Mouse (Mus musculus) heart, embryonic 16.5 days (tissue): ENCODE data around the gene Esyt1. TPM values are rescaled to one million over a fixed set of nuclear protein-coding genes. Genes with fewer than 3 reads are reported as not detected.

Experiments
- ATAC-seq: fragments of 200-750 bp; cut with Nextera tagmentation; replicated peaks from 2 replicates; pipeline ENCODE4 v1.8.0; 2017; ENCODE audit warnings: moderate number of reproducible peaks; ENCODE audit not compliant: insufficient read depth, low FRiP score; ENCODE audit errors: extremely low read depth
- H3K27ac ChIP-seq: fragments of 300-500 bp; sonication (generic); 2 replicates; pipeline ENCODE4 v1.5.1; 2014; ENCODE audit warnings: mild to moderate bottlenecking, low read length, control low read depth, moderate library complexity
- H3K27me3 ChIP-seq: fragments of 300-500 bp; sonication (generic); 2 replicates; pipeline ENCODE4 v1.6.1; 2014; ENCODE audit warnings: low read length, mixed read lengths; ENCODE audit not compliant: control insufficient read depth, insufficient read depth
- H3K36me3 ChIP-seq: fragments of 300-500 bp; sonication (generic); 2 replicates; pipeline ENCODE4 v1.6.1; 2014; ENCODE audit not compliant: control insufficient read depth, insufficient read depth
- H3K4me1 ChIP-seq: fragments of 300-500 bp; sonication (generic); 2 replicates; pipeline ENCODE4 v1.6.1; 2014; ENCODE audit warnings: low read length, mixed read lengths; ENCODE audit not compliant: control insufficient read depth, insufficient read depth
- H3K4me2 ChIP-seq: fragments of 300-500 bp; sonication (generic); 2 replicates; pipeline ENCODE4 v1.6.1; 2014; ENCODE audit warnings: low read depth, mild to moderate bottlenecking, control low read depth, low read length
- H3K4me3 ChIP-seq: fragments of 300-500 bp; sonication (generic); 2 replicates; pipeline ENCODE4 v1.5.1; 2014; ENCODE audit warnings: mild to moderate bottlenecking, control low read depth, low read length
- H3K9ac ChIP-seq: fragments of 300-500 bp; sonication (generic); 2 replicates; pipeline ENCODE4 v1.6.1; 2014; ENCODE audit warnings: low read length, control low read depth
- H3K9me3 ChIP-seq: fragments of 300-500 bp; sonication (generic); replicated peaks from 2 replicates; pipeline ENCODE4 v1.6.1; 2016; ENCODE audit warnings: low read length; ENCODE audit not compliant: control insufficient read depth
- WGBS: fragments of 180-500 bp; shearing (Covaris S2); extraction: QIAGEN DNeasy Blood & Tissue Kit; methylation state at CpG from one replicate; pipeline ENCODE4 v1.1.7; 2014; 5-methylcytosine and 5-hydroxymethylcytosine counted together
- polyA plus RNA-seq: library from polyadenylated mRNA; unstranded; fragments of >200 nt; fragmentation: Nextera tagmentation; extraction: Ambion mirVana; gene quantifications from 2 replicates; pipeline ENCODE4 v1.2.1, GENCODE M21; 2015

The Esyt1 gene
- polyA plus RNA-seq, 1 experiment from 2014 or later: 22.5 TPM

DNA sequence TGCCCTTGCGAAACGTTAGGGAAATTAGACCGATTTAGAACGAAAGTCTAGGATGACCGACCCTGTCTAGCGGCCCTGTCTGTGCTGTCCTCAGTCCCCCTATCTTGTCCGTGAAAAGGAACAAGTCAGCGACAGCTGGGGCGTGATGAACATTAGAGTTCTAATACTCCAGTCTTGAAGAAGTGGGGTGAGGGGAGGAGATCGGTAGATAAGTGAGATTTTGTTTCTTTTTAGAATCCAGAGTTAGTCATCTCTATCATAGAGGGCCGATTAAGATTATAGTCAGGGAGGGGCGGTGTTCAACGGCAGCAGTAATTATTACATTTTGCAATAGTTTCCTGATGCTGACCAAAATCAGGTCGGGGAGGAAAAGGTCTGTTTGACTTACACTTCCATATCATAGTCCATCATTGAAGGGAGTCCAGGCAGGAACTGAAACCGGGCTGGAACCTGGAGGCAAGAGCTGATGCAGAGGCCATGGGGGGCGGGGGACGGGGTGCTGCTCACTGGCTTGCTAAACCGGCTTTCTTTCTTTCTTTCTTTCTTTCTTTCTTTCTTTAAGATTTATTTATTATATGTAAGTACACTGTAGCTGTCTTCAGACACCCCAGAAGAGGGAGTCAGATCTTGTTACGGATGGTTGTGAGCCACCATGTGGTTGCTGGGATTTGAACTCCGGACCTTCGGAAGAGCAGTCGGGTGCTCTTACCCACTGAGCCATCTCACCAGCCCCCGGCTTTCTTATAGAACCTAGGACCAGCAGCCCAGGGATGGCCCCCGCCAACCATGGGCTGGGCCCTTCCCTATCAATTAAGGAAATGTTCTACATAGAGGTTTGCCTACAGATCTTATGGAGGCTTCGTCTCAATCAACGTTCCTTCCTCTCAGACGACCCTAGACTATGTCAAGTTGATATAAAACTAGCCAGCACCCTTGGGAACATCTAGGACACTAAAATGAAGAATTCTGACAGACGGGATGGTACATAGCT lies 990 bp upstream of the Esyt1 start:
- ATAC-seq: no peak
- Histone ChIP-seq H3K27me3 (no peaks in the 10 kb centered on the region), H3K4me2 (peak overlapping the region; percentile 99), H3K4me3 (peak overlapping the region; percentile 95), H3K36me3 (peaks cover 2% of the 10 kb centered on the region), H3K9me3 (no peaks in the 10 kb centered on the region), H3K4me1 (peaks cover 7% of the 10 kb centered on the region), H3K9ac (peak overlapping the region; percentile 61), H3K27ac (peak overlapping the region; percentile 81)
- 26% methylated on average over 28 of the region's 28 CpGs for WGBS

DNA sequence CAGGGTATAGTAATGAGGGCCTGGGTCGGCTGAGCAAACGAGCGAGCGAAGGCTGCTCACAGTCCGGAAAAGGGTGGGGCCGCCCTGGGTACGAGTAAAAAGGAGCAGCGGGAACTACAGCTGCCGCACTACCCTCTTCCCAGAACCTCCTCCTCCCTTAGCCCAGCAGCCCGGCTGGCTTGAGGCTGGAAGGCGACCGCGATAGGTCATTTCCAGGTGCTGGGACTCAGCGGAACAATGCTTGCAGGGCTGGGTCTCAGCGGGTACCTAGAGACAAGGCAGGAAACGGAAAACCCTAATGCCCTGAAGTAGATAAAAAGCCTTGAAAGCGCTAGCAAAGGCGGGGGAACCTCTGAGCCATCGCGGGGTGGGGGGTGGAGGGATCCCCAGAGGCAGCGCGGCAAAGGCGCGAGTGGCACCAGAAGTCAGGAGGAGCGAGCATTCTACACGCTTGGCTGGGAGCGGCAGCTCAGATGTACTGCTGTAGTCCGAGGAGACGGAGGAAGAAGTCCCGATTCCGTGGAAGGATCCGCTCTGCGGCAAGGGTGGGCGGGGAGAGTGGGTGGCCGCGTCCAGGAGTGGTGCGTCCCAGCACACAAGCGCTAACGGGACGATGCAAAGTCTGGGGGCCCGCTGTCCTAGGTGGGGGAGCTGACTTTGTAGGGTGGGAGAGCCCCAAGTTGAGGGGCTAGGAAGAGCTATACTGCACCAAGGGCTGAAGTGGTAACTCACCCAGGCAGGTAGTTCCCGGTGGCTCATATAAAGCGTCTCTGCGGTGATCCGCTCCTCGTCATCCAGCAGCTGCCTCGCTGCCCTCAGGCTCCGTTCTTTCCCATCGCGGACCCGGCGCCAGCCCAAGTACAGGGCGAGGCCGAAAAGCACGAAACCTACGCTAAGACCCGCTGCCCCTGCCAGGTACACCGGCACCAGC lies 674 bp downstream of the Esyt1 start:
- ATAC-seq: peak; percentile 20
- Histone ChIP-seq H3K4me1 (peaks cover 7% of the 10 kb centered on the region), H3K4me2 (peak overlapping the region; percentile 99), H3K4me3 (peak overlapping the region; percentile 95), H3K9me3 (no peaks in the 10 kb centered on the region), H3K36me3 (peaks cover 13% of the 10 kb centered on the region), H3K27me3 (no peaks in the 10 kb centered on the region), H3K9ac (peak overlapping the region; percentile 91), H3K27ac (peak overlapping the region; percentile 88)
- WGBS: under 1% methylated on average over 58 of the region's 58 CpGs

GRCm38 (mm10) chr10:128524111-128524731 lies 1.4 kb downstream of the Esyt1 start:
- H3K36me3 ChIP-seq: peaks cover 15% of the 10 kb centered on the region
- no peaks in the 10 kb centered on the region for H3K9me3 ChIP-seq
- H3K4me3 ChIP-seq: peak overlapping the region; percentile 95
- 40% methylated on average over 11 of the region's 11 CpGs for WGBS
- peaks cover 7% of the 10 kb centered on the region for H3K4me1 ChIP-seq
- no peak for ATAC-seq
- H3K27me3 ChIP-seq: no peaks in the 10 kb centered on the region
- peak overlapping the region; percentile 88 for H3K27ac ChIP-seq
- peak overlapping the region; percentile 91 for H3K9ac ChIP-seq
- H3K4me2 ChIP-seq: peak overlapping the region; percentile 99

GRCm38 (mm10) chr10:128522351-128522750 lies 3.3 kb downstream of the Esyt1 start:
- no peak for ATAC-seq
- no peak overlapping the region for H3K4me2 ChIP-seq
- WGBS: 75% methylated on average over 6 of the region's 6 CpGs
- no peaks in the 10 kb centered on the region for H3K27me3 ChIP-seq
- peaks cover 7% of the 10 kb centered on the region for H3K4me1 ChIP-seq
- no peak overlapping the region for H3K9ac ChIP-seq
- peaks cover 22% of the 10 kb centered on the region for H3K36me3 ChIP-seq
- H3K27ac ChIP-seq: no peak overlapping the region
- no peaks in the 10 kb centered on the region for H3K9me3 ChIP-seq
- no peak overlapping the region for H3K4me3 ChIP-seq

DNA sequence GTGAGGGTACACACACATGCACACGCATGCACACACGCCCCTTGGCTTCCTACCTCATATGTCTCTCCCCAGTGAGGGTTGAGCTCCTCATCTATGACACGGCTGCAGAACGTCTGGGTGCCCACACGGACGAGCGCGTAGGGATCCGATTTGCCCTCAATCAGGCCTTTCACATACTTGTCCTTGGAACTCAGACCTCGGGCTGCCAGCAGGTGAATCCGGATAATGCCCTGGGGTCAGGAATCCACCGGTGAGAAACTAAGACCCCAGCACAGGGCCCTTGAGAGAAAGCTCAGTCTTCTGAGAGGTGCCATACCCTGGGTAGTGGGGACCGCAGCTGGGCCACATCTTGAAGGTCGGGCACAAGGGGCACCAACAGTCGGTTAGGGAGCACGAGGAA lies 5.1 kb downstream of the Esyt1 start:
- WGBS: 87% methylated on average over 16 of the region's 16 CpGs
- no peaks in the 10 kb centered on the region for H3K9me3 ChIP-seq
- ATAC-seq: no peak
- no peak overlapping the region for H3K4me2 ChIP-seq
- no peak overlapping the region for H3K27ac ChIP-seq
- H3K36me3 ChIP-seq: peaks cover 37% of the 10 kb centered on the region
- H3K27me3 ChIP-seq: no peaks in the 10 kb centered on the region
- no peak overlapping the region for H3K9ac ChIP-seq
- H3K4me1 ChIP-seq: peaks cover 7% of the 10 kb centered on the region
- H3K4me3 ChIP-seq: no peak overlapping the region

GRCm38 (mm10) chr10:128518833-128519232 lies 6.8 kb downstream of the Esyt1 start:
- no peaks in the 10 kb centered on the region for H3K27me3 ChIP-seq
- peaks cover 42% of the 10 kb centered on the region for H3K36me3 ChIP-seq

GRCm38 (mm10) chr10:128516677-128517076 lies 9.0 kb downstream of the Esyt1 start:
- Histone ChIP-seq H3K4me3 (no peak overlapping the region), H3K27ac (no peak overlapping the region), H3K9ac (no peak overlapping the region), H3K4me1 (no peaks in the 10 kb centered on the region), H3K9me3 (no peaks in the 10 kb centered on the region), H3K4me2 (no peak overlapping the region), H3K36me3 (peaks cover 44% of the 10 kb centered on the region), H3K27me3 (no peaks in the 10 kb centered on the region)
- WGBS: 43% methylated on average over 6 of the region's 6 CpGs
- ATAC-seq: no peak

More at GRCm38 (mm10) chr10:128518833-128519232, 6.8 kb downstream of the Esyt1 start:
- Histone ChIP-seq H3K4me3 (no peak overlapping the region), H3K4me2 (no peak overlapping the region), H3K27ac (no peak overlapping the region), H3K9me3 (no peaks in the 10 kb centered on the region), H3K9ac (no peak overlapping the region), H3K4me1 (peaks cover under 1% of the 10 kb centered on the region; the same call in 1 of the 2 replicates)
- 0 out of 2 replicates have a peak, but pooled peaks have one; percentile 9 for ATAC-seq
- 74% methylated on average over 7 of the region's 7 CpGs for WGBS

DNA sequence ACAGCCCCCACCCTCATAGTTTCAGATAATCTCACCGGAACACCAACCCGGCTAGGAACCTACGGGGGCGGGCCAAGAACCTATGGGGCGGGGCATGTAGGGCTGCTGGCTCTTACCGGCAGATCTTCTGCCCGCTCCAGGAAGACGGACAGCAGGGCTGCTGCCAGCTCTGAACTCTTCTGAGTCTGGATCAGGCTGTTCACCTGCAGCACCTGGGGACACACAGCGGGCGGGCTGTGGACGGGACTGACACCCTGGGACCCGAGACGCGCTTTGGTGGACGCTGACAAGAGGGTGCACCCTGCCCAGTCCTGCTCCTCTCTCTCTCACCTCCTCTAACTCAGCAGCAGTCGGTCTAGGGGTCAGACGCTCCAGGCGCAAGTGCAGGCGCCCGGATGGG lies 9.6 kb downstream of the Esyt1 start:
- Histone ChIP-seq H3K36me3 (peaks cover 41% of the 10 kb centered on the region), H3K4me2 (no peak overlapping the region), H3K9ac (no peak overlapping the region), H3K9me3 (no peaks in the 10 kb centered on the region), H3K4me3 (no peak overlapping the region), H3K27ac (no peak overlapping the region), H3K4me1 (no peaks in the 10 kb centered on the region), H3K27me3 (no peaks in the 10 kb centered on the region)
- ATAC-seq: no peak
- WGBS: 51% methylated on average over 20 of the region's 20 CpGs
